Mouse (Mus musculus) heart, adult 11 months (tissue): ENCODE results near the gene Gm20532.

Experiments used
- DNase-seq: peaks from one replicate; pipeline ENCODE4 v3.0.0; 2022

Gm20532 gene

GRCm38 (mm10) chr2:26661143-26661752 lies 74.8 kb downstream of the Gm20532 start:
- DNase-seq, result peak; percentile 70

GRCm38 (mm10) chr2:26661768-26662508 lies 75.5 kb downstream of the Gm20532 start:
- DNase-seq, result peak; percentile 87

GRCm38 (mm10) chr2:26662509-26662882 lies 76.1 kb downstream of the Gm20532 start:
- peak; percentile 78 for DNase-seq

- no peak for DNase-seq
Measured at GRCm38 (mm10) chr2:26663112-26663511, 76.7 kb downstream of the Gm20532 start.

- DNase-seq, result peak; percentile 92
Measured at GRCm38 (mm10) chr2:26663551-26663950, 77.1 kb downstream of the Gm20532 start.

- peak; percentile 21 for DNase-seq
Measured at GRCm38 (mm10) chr2:26668746-26669145, 82.3 kb downstream of the Gm20532 start.

- no peak for DNase-seq
Measured at GRCm38 (mm10) chr2:26671182-26671581, 84.7 kb downstream of the Gm20532 start, which contains the start of gene Lcn4. Gene Lcn4, minus strand, starts transcription at chr2:26671282.
